Mouse (Mus musculus) neural tube, embryonic 14.5 days (tissue): ENCODE results near the gene Wdr82. TPM values are rescaled to one million over a fixed set of nuclear protein-coding genes. Genes with fewer than 3 reads are reported as not detected.

ENCODE experiments used
- ATAC-seq: fragments of 200-750 bp; cut with Nextera tagmentation; 2 replicates; pipeline ENCODE4 v1.8.0; 2017; ENCODE audit warnings: low read depth, mild to moderate bottlenecking, moderate TSS enrichment, moderate library complexity
- H3K27ac ChIP-seq: fragments of 300-500 bp; sonication (generic); 2 replicates; pipeline ENCODE4 v1.5.1; 2014; ENCODE audit warnings: low read depth, mild to moderate bottlenecking, control low read depth, low read length, moderate library complexity, mixed read lengths
- H3K27me3 ChIP-seq: fragments of 300-500 bp; sonication (generic); 2 replicates; pipeline ENCODE4 v1.6.1; 2014; ENCODE audit warnings: low read length; ENCODE audit not compliant: control insufficient read depth, insufficient read depth
- H3K36me3 ChIP-seq: fragments of 300-500 bp; sonication (generic); 2 replicates; pipeline ENCODE4 v1.6.1; 2014; ENCODE audit warnings: low read length, mixed read lengths; ENCODE audit not compliant: control insufficient read depth, insufficient read depth
- H3K4me1 ChIP-seq: fragments of 300-500 bp; sonication (generic); 2 replicates; pipeline ENCODE4 v1.6.1; 2014; ENCODE audit warnings: low read length; ENCODE audit not compliant: control insufficient read depth, insufficient read depth
- H3K4me2 ChIP-seq: fragments of 300-500 bp; sonication (generic); 2 replicates; pipeline ENCODE4 v1.6.1; 2014; ENCODE audit warnings: mild to moderate bottlenecking, low read depth, low read length, control low read depth
- H3K4me3 ChIP-seq: fragments of 300-500 bp; sonication (generic); 2 replicates; pipeline ENCODE4 v1.5.1; 2014; ENCODE audit warnings: low read depth, low read length, control low read depth, mixed read lengths
- H3K9ac ChIP-seq: fragments of 300-500 bp; sonication (generic); replicated peaks from 2 replicates; pipeline ENCODE4 v1.6.1; 2014; ENCODE audit warnings: low read depth, mild to moderate bottlenecking, control low read depth, low read length, mixed read lengths
- H3K9me3 ChIP-seq: fragments of 300-500 bp; sonication (generic); 2 replicates; pipeline ENCODE4 v1.6.1; 2016; ENCODE audit warnings: low read length; ENCODE audit not compliant: control insufficient read depth
- whole genome bisulfite sequencing: fragments of 180-500 bp; shearing (Covaris S2); extraction: QIAGEN DNeasy Blood & Tissue Kit; methylation state at CpG from one replicate; pipeline ENCODE4 v1.1.7; 2014; 5-methylcytosine and 5-hydroxymethylcytosine counted together
- polyA plus RNA-seq: library from polyadenylated mRNA; unstranded; fragments of >200 nt; fragmentation: Nextera tagmentation; extraction: Ambion mirVana; gene quantifications from 2 replicates; pipeline ENCODE4 v1.2.1, GENCODE M21; 2014

Gene Wdr82
- polyA plus RNA-seq, 1 experiment from 2014 or later = 40.4 TPM

DNA sequence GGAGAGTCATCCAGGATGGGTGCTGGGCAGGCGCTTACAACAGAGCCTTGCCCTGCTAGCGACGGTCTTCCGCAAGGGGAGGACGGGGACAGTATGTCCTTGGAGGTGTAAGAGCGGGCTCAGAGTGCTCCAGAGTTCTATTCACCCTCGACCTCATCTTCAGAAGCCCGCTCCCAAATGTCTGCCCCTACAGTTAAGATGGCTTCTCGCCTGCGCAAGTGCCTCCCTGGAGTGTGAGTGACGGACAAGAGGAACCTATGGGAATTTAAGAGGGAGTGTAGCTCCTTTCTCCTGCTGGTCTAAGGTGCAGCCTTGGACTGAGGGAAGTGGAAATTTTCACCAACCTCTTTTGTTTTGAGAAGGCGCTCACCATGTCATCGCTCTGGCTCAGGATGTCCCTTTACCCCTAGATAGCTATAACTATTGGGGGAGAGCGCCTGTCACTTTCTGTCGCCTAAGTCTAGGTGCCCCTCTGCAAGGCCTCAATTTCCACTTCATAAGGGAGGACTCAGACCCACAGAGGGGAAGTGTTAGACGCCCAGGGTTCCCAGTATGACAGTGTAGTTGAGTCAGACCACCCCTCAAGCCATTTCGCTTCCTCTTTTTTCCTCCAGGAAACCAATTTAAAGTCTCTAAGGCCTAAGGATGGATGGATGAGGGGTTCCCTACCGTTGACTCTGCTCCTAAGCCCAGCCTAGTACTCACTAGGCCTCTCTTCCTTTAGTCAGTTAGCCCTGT is 29.0 kb downstream of the Wdr82 start, which contains the start of gene Ppm1m:
Gene Ppm1m, minus strand, starts transcription at position 212 of the 738 bp plus-strand sequence.
- H3K4me3 ChIP-seq = peak within 1 kb of the TSS; percentile 52
- H3K27ac ChIP-seq = no peak within 1 kb of the TSS
- no peak for ATAC-seq
- no peaks in the 10 kb centered on the region for H3K27me3 ChIP-seq
- WGBS = 39% methylated on average over 18 of the region's 18 CpGs
- peak within 1 kb of the TSS; percentile 66 for H3K9ac ChIP-seq
- no peaks in the 10 kb centered on the region for H3K9me3 ChIP-seq
- H3K4me1 ChIP-seq = peaks cover 12% of the 10 kb centered on the region
- H3K4me2 ChIP-seq = peak within 1 kb of the TSS; percentile 73
- H3K36me3 ChIP-seq = no peaks in the 10 kb centered on the region

GRCm38 (mm10) chr9:106201895-106202294 is 31.2 kb downstream of the Wdr82 start:
- ATAC-seq = no peak
- Histone ChIP-seq H3K4me1 (peaks cover 18% of the 10 kb centered on the region), H3K36me3 (no peaks in the 10 kb centered on the region), H3K4me3 (peak overlapping the region; percentile 66; the same call in 1 of the 2 replicates), H3K4me2 (peak overlapping the region; percentile 67), H3K9me3 (no peaks in the 10 kb centered on the region), H3K27ac (no peak overlapping the region), H3K27me3 (no peaks in the 10 kb centered on the region), H3K9ac (no peak overlapping the region)
- WGBS = 89% methylated on average over 3 of the region's 3 CpGs

- ATAC-seq = peak; percentile 86
- Histone ChIP-seq H3K4me3 (peak within 1 kb of the TSS; percentile 66), H3K4me1 (peaks cover 20% of the 10 kb centered on the region), H3K4me2 (peak within 1 kb of the TSS; percentile 67), H3K27ac (peak within 1 kb of the TSS; percentile 55), H3K9ac (peak within 1 kb of the TSS; percentile 78), H3K27me3 (no peaks in the 10 kb centered on the region), H3K36me3 (no peaks in the 10 kb centered on the region), H3K9me3 (no peaks in the 10 kb centered on the region)
- WGBS = 1% methylated on average over 56 of the region's 61 CpGs
These were observed 32.3 kb downstream of the Wdr82 start, which contains the start of gene Twf2 for GRCm38 (mm10) chr9:106202819-106203636. Twf2 (plus strand) TSS chr9:106203108.

DNA sequence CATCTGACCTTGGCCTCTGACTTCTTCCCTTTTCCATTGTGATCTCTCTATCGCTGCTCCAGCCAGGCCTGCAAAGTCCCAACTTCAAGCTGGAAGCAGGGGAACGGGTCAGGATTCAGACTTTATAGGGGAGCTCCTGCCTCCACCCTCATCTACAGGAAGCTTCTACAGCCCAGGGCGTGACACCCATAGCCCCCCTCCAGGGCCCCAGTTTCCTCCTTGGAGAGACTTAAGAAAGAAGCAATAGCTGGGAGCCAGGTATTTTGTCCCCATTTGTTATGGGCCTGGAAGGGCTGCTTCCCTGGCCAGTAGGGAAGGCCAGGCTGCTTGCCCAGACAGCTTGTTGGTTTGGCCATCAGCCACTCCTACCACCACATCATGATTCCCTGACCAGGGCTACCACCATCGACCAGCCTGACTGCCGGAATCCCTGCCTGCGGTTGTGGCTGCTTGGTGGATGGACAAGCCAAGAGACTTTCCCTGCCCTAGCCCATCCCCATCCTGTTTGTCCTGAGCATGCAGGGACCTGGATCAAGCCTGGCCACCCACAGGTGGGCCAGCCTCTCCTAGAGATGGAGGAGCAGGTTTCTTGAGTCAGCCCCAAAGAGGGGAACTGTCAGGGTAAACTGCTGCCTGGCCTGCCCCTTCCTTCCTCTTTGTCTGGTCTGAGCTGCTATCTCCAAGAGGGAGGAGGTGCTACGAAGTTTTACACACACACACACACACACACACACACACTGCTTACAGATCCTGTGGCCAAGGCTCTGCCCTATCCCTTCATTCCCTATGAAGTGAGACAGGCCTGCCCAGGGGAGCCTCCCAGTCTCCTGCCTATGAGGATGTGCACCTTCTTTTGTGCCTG is 33.5 kb downstream of the Wdr82 start:
- peak overlapping the region; percentile 67 for H3K4me2 ChIP-seq
- H3K9me3 ChIP-seq = no peaks in the 10 kb centered on the region
- H3K4me3 ChIP-seq = peak overlapping the region; percentile 66
- H3K9ac ChIP-seq = peak overlapping the region; percentile 78; the same call in 1 of the 2 replicates
- H3K27ac ChIP-seq = no peak overlapping the region
- WGBS = 77% methylated on average over 7 of the region's 7 CpGs
- H3K4me1 ChIP-seq = peaks cover 20% of the 10 kb centered on the region
- no peak for ATAC-seq
- no peaks in the 10 kb centered on the region for H3K27me3 ChIP-seq
- H3K36me3 ChIP-seq = no peaks in the 10 kb centered on the region

GRCm38 (mm10) chr9:106205713-106206290 is 35.1 kb downstream of the Wdr82 start:
- WGBS = 84% methylated on average over 7 of the region's 7 CpGs
- ATAC-seq = no peak
- no peaks in the 10 kb centered on the region for H3K9me3 ChIP-seq
- no peak overlapping the region for H3K4me3 ChIP-seq
- no peak overlapping the region for H3K9ac ChIP-seq
- no peaks in the 10 kb centered on the region for H3K36me3 ChIP-seq
- H3K4me2 ChIP-seq = no peak overlapping the region
- no peaks in the 10 kb centered on the region for H3K27me3 ChIP-seq
- no peak overlapping the region for H3K27ac ChIP-seq
- peaks cover 20% of the 10 kb centered on the region for H3K4me1 ChIP-seq

DNA sequence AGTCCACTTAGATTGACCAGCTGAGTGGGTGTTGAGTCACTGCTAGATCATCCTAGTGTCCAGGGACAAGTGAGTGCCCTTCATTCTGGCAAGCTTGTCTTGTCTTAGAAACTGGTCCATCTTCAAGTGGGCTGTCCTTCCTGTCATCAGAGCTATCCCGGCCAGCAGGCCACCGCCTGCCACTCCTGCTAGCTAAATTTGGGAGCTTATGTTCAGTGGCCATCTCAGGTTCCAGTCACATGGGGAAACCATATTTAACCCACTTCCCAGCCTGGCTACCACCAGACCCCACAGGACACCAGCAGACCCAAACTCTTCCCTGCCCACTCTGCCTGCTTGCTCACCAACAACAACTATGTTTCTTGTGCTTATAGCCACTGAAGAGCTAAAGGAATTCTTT is 35.8 kb downstream of the Wdr82 start:
- Histone ChIP-seq H3K4me1 (peaks cover 20% of the 10 kb centered on the region), H3K9ac (no peak overlapping the region), H3K27ac (no peak overlapping the region), H3K36me3 (no peaks in the 10 kb centered on the region), H3K9me3 (no peaks in the 10 kb centered on the region), H3K4me2 (no peak overlapping the region), H3K4me3 (no peak overlapping the region), H3K27me3 (no peaks in the 10 kb centered on the region)
- WGBS = 87% methylated on average over 2 of the region's 2 CpGs
- ATAC-seq = no peak

DNA sequence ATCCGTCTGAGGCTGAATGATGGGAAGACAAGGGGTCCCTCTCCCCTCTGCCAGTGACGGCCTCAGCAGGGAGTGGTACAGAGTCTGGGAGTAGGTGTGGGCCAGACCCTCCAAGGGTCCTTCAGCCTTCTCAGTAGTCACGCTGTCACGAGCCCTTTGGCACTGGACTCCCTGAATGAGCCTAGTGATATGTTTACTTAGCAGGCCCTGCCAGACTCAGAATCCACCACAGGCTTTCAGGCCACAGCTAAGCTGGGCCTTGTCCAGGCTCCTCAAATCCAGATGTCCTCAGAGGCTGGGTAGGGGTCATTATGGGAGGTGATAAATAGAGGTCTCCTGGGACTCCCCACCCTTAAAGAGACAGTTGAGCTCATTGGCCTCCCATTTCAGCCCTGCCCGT is 37.5 kb downstream of the Wdr82 start:
- Histone ChIP-seq H3K27ac (no peak overlapping the region), H3K9ac (no peak overlapping the region), H3K4me1 (peaks cover 23% of the 10 kb centered on the region), H3K36me3 (0 out of 2 replicates have a peak, but pooled peaks cover 8% of the 10 kb centered on the region), H3K4me3 (no peak overlapping the region), H3K9me3 (no peaks in the 10 kb centered on the region), H3K27me3 (no peaks in the 10 kb centered on the region), H3K4me2 (no peak overlapping the region)
- WGBS = 79% methylated on average over 5 of the region's 5 CpGs
- no peak for ATAC-seq

DNA sequence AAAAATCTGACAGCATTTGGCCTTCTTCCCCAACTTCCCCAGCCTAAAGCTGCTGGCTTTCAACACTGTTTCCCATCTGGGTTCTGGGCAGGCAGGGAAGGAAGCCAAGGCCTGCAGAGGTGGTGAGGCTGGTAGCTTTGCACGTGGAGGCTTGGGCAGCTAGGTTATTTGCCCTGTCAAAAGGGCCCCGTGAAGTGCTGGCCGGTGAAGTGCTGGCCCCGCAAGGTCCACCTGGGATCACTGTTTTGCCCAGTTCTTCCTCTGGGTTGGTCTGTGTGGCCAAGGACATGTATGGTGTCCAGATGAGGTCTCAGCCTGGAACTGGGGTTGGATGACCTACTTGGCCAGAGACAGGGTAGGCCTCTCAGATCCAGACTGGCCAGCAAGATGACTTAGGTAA is 39.2 kb downstream of the Wdr82 start:
- Histone ChIP-seq H3K36me3 (peaks cover 24% of the 10 kb centered on the region), H3K27me3 (no peaks in the 10 kb centered on the region), H3K4me2 (no peak overlapping the region), H3K4me3 (no peak overlapping the region), H3K4me1 (peaks cover 8% of the 10 kb centered on the region; the same call in 1 of the 2 replicates), H3K27ac (no peak overlapping the region), H3K9ac (no peak overlapping the region), H3K9me3 (no peaks in the 10 kb centered on the region)
- no peak for ATAC-seq
- WGBS = 96% methylated on average over 4 of the region's 4 CpGs
